Mouse (Mus musculus) embryonic facial prominence, embryonic 14.5 days (tissue): ENCODE data around the gene Rpl29. TPM values are rescaled to one million over a fixed set of nuclear protein-coding genes. Genes with fewer than 3 reads are reported as not detected.

Source experiments
- ATAC-seq: fragments of 200-750 bp; cut with Nextera tagmentation; 2 replicates; pipeline ENCODE4 v1.8.0; 2017; ENCODE audit warnings: low read depth, moderate number of reproducible peaks, moderate TSS enrichment
- DNase-seq: peaks from one replicate; pipeline ENCODE4 v3.0.0-alpha.2; 2015; ENCODE audit warnings: low spot score
- H3K27ac ChIP-seq: fragments of 300-500 bp; sonication (generic); replicated peaks from 2 replicates; pipeline ENCODE4 v1.5.1; 2014; ENCODE audit warnings: low read depth, mild to moderate bottlenecking, low read length, moderate library complexity
- H3K27me3 ChIP-seq: fragments of 300-500 bp; sonication (generic); replicated peaks from 2 replicates; pipeline ENCODE4 v1.6.1; 2014; ENCODE audit warnings: low read length; ENCODE audit not compliant: control insufficient read depth, insufficient read depth
- H3K36me3 ChIP-seq: fragments of 300-500 bp; sonication (generic); 2 replicates; pipeline ENCODE4 v1.6.1; 2014; ENCODE audit warnings: low read length, mixed read lengths; ENCODE audit not compliant: control insufficient read depth, insufficient read depth
- H3K4me1 ChIP-seq: fragments of 300-500 bp; sonication (generic); 2 replicates; pipeline ENCODE4 v1.6.1; 2014; ENCODE audit warnings: antibody characterized with exemption, low read length; ENCODE audit not compliant: control insufficient read depth, insufficient read depth
- H3K4me2 ChIP-seq: fragments of 300-500 bp; sonication (generic); 2 replicates; pipeline ENCODE4 v1.6.1; 2014; ENCODE audit warnings: low read depth, mild to moderate bottlenecking, low read length, moderate library complexity, mixed read lengths
- H3K4me3 ChIP-seq: fragments of 300-500 bp; sonication (generic); 2 replicates; pipeline ENCODE4 v1.5.1; 2014; ENCODE audit warnings: low read depth, mild to moderate bottlenecking, low read length
- H3K9ac ChIP-seq: fragments of 300-500 bp; sonication (generic); 2 replicates; pipeline ENCODE4 v1.6.1; 2014; ENCODE audit warnings: low read depth, mild to moderate bottlenecking, low read length, moderate library complexity, mixed read lengths
- H3K9me3 ChIP-seq: fragments of 300-500 bp; sonication (generic); 2 replicates; pipeline ENCODE4 v1.6.1; 2016; ENCODE audit warnings: low read length; ENCODE audit not compliant: control insufficient read depth
- WGBS: fragments of 180-500 bp; shearing (Covaris S2); extraction: QIAGEN DNeasy Blood & Tissue Kit; methylation state at CpG from one replicate; pipeline ENCODE4 v1.1.7; 2014; 5-methylcytosine and 5-hydroxymethylcytosine counted together
- polyA plus RNA-seq: library from polyadenylated mRNA; unstranded; fragments of >200 nt; fragmentation: Nextera tagmentation; extraction: Ambion mirVana; gene quantifications from 2 replicates; pipeline ENCODE4 v1.2.1, GENCODE M21; 2014

The Rpl29 gene
- polyA plus RNA-seq, 1 experiment from 2014 or later = 1,109 TPM

DNA sequence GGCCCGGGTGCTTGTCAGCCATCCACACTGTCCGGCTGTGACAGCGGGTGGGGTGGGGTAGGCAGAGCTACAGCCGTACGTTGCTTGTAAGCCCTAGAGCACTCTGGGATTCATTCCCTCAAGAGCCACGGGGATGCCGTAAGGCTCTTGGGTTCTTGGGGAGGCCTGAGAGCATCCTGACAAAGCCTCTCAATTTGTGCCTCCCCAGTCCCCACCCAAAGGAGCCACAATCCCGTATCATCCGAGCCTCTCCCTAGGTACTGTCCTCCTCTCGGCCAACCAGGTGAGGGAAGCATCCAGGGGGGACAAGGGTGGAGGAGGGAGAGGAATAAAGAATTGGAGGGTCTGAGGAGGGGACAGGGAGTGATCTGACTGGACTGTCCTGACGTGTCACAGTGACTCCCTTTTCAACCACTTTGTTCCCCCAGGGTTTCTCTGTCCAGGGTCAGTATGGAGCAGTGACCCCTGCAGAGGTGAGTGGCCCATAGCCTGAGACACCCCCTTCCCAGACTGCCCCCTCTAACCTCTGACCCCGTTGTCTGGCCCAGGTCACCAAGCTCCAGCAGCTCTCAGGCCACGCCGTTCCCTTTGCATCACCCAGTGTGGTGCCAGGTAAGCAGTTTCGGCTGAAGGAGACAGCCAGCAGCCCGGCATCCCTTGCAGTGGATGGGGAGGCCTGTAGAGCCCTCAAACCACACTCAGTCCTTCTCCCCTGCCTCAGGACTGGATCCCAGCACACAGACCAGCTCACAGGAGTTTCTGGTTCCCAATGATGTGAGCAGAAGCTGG, 32.6 kb downstream of the Rpl29 start:
- no peak overlapping the region for H3K9ac ChIP-seq
- H3K27me3 ChIP-seq = no peaks in the 10 kb centered on the region
- peaks cover 44% of the 10 kb centered on the region for H3K36me3 ChIP-seq
- ATAC-seq (no peak), DNase-seq (no peak)
- no peak overlapping the region for H3K4me3 ChIP-seq
- H3K4me2 ChIP-seq = no peak overlapping the region
- 83% methylated on average over 16 of the region's 16 CpGs for WGBS
- no peak overlapping the region for H3K27ac ChIP-seq
- H3K9me3 ChIP-seq = no peaks in the 10 kb centered on the region
- H3K4me1 ChIP-seq = peaks cover 20% of the 10 kb centered on the region

DNA sequence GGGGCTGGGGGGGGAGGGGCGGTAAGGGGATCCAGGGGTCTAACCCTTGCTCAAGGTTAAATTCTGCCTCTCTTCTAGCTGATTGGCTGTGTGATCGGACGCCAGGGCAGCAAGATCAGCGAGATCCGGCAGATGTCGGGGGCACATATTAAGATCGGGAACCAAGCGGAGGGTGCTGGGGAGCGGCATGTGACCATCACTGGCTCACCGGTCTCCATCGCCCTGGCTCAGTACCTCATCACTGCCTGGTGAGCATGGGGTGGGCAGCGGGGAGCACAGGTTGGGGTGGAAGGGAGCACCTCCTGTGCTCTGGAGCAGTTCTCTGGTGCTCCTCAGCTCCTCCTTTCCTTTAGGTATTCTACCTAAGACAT, 33.2 kb downstream of the Rpl29 start:
- Histone ChIP-seq H3K4me3 (no peak overlapping the region), H3K4me2 (no peak overlapping the region), H3K4me1 (peaks cover 14% of the 10 kb centered on the region), H3K9me3 (no peaks in the 10 kb centered on the region), H3K27me3 (no peaks in the 10 kb centered on the region), H3K27ac (no peak overlapping the region), H3K9ac (no peak overlapping the region), H3K36me3 (peaks cover 44% of the 10 kb centered on the region)
- DNase-seq (no peak), ATAC-seq (no peak)
- 89% methylated on average over 12 of the region's 12 CpGs for WGBS

DNA sequence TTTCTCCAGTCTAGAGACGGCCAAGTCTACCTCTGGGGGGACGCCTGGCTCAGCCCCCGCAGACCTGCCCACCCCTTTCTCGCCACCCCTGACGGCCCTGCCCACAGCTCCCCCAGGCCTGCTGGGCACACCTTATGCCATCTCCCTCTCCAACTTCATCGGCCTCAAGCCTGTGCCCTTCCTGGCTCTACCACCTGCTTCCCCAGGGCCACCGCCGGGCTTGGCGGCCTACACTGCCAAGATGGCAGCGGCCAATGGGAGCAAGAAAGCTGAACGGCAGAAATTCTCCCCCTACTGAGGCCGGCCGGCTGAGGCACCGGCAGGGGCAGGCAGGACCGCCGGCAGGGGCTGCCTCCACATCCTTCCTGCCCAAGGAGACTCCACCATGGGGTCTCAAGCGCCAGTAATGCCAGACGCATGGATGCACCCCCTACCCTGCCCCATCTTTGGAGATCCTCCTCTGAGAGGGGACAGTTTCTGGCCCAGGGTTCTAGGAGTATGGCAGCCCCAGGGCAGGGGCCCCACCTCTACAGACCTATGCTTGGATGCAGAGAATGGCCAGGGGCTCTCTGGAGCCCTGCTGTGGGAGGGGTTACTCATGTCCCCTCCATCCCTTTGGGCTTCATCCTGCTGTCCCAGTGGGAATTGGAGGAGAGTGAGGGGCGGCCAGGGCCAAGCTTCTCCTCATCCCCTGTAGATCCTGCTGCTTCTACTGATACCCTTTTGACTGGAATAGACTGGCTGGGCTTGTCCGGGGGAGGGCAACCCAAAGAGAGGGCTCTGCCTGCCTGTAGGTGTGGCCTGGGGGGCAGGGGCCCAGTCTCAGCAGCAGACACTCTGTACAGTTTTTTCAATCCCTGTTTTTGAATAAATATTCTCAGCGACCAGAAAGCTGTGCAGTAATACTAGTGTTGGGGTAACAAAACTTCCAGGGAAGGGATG, 34.1 kb downstream of the Rpl29 start:
- H3K4me3 ChIP-seq = no peak overlapping the region
- peaks cover 44% of the 10 kb centered on the region for H3K36me3 ChIP-seq
- no peaks in the 10 kb centered on the region for H3K27me3 ChIP-seq
- WGBS = 84% methylated on average over 21 of the region's 21 CpGs
- H3K27ac ChIP-seq = no peak overlapping the region
- H3K9me3 ChIP-seq = no peaks in the 10 kb centered on the region
- ATAC-seq = no peak
- H3K9ac ChIP-seq = no peak overlapping the region
- no peak for DNase-seq
- peaks cover 4% of the 10 kb centered on the region for H3K4me1 ChIP-seq
- no peak overlapping the region for H3K4me2 ChIP-seq

DNA sequence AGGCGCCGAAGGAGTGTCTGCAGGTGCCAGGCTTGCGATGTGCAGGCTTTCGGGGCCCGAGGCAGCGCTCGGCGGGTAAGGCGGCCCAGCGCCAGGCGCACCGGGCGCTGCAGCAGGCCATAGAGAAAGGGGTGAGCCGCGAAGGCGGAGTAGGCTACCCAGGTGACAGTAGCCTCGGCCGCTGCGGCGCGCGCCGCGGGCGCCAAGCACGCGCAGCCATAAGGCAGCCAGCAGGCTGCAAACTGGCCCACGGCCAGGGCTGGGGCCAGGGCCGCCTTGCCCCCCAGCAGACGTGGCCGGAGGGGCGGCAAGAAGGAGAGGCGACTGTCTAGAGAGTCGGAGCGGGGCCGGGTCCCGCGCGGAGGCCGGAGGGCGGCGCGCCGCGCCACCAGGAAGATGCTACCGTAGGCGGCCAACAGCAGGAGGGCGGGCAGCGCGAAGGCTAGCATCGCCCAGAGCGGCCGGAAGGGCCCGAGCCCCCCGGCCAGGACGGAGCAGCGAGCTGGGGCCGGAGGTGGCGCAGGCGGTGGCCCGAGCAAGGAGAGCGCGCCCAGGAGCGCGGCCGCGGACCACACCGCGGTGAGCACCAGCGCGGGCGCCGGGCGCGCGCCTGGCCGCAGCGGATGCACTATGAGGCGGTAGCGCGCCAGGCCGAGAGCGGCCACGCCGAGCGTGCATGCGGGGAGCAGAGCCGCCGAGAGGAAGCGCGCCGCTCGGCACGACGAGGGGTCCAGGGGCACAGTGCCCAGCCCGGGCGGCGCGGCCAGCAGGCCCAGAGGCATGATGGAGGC, 35.7 kb downstream of the Rpl29 start:
- peak overlapping the region; percentile 76 for H3K9ac ChIP-seq
- no peak overlapping the region; the same call in none of the 2 replicates for H3K27ac ChIP-seq
- no peaks in the 10 kb centered on the region for H3K9me3 ChIP-seq
- H3K4me3 ChIP-seq = peak overlapping the region; percentile 59
- peak overlapping the region; percentile 98 for H3K4me2 ChIP-seq
- WGBS = 3% methylated on average over 41 of the region's 99 CpGs
- H3K27me3 ChIP-seq = no peaks in the 10 kb centered on the region
- H3K36me3 ChIP-seq = peaks cover 42% of the 10 kb centered on the region
- DNase-seq (peak; percentile 79), ATAC-seq (peak; percentile 75)
- peaks cover 4% of the 10 kb centered on the region for H3K4me1 ChIP-seq

DNA sequence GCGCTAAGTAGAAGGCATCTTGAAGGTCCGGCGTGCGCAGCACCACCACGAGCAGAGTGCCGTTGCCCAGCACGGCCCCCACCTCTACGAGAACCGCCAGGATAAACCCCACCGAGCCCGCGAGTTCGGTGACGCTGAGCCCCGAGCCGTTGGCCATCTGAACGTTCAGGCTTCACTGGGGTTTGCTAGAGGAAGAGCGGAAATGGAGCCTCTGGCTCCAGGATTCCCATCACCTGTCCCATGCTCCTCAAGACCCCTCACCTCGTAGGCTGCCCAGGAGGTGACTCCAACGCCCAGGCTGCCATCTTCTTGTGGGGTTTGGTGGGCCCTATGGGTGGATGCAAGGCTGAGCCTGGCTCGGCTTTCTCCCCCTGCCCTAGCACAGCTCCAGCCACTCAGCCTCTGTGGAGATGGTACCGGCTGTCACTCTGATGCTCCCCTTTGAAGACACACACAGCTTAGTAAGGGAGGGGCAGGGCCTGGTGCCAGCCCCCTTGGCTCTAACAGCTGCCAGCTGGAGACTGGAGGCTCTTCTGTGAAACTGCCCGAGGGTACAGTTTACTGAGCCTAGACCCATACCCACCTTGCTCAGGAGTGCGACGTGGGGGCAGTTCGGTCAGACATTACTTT, 36.4 kb downstream of the Rpl29 start, which contains the start of gene Gpr62:
TSS of gene Gpr62 (minus strand) at position 368 of the 630 bp plus-strand sequence.
- H3K27ac ChIP-seq = no peak within 1 kb of the TSS; the same call in none of the 2 replicates
- peak; percentile 7; the same call in 1 of the 2 replicates for ATAC-seq
- no peaks in the 10 kb centered on the region for H3K27me3 ChIP-seq
- H3K36me3 ChIP-seq = peaks cover 35% of the 10 kb centered on the region
- 31% methylated on average over 25 of the region's 26 CpGs for WGBS
- no peaks in the 10 kb centered on the region for H3K9me3 ChIP-seq
- peaks cover 4% of the 10 kb centered on the region for H3K4me1 ChIP-seq
- peak within 1 kb of the TSS; percentile 76 for H3K9ac ChIP-seq
- H3K4me2 ChIP-seq = peak within 1 kb of the TSS; percentile 98
- DNase-seq = no peak
- peak within 1 kb of the TSS; percentile 59 for H3K4me3 ChIP-seq

DNA sequence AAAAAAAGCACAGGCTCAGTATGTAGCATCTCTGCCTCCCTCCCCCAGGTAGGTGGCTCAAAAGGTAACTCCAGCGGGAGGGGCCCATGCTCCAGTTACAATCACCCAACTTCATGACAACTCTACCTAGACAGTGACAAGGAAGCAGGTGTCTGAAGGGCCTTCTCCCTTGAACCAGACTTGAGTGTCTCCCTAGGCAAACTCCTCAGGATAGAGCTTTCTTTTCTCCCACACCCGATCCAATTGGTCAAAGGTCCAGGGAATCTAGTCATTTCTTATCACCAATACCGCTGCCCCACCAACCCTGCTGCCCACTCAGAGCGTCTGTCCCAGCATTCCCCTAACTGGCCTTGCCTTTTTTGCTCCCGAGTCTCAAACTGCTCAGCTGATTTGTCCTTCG, 37.5 kb downstream of the Rpl29 start:
- WGBS = 89% methylated on average over 6 of the region's 6 CpGs
- no peaks in the 10 kb centered on the region for H3K27me3 ChIP-seq
- ATAC-seq (no peak), DNase-seq (no peak)
- H3K27ac ChIP-seq = no peak overlapping the region
- peaks cover 4% of the 10 kb centered on the region for H3K4me1 ChIP-seq
- peaks cover 25% of the 10 kb centered on the region for H3K36me3 ChIP-seq
- no peak overlapping the region for H3K4me2 ChIP-seq
- H3K4me3 ChIP-seq = no peak overlapping the region
- no peaks in the 10 kb centered on the region for H3K9me3 ChIP-seq
- H3K9ac ChIP-seq = no peak overlapping the region

DNA sequence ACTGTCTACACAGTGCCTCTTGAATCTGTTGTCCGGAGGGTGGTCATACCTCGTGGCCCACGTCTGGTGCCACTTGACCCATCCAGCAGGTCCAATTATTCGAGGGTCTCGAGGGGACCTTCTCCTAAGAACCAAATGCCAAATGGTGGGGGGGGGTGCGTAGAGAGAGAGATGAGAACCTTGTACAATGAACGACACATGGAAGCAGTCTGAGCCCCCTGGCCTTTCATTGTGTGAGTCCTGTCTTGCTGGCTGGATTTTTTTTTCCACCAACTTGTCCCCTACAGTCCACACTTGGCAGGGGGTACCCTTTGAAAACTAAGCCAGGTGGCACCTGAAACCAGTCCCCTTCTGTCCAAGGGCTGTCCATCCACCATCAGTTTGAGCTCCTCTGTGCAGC, 38.5 kb downstream of the Rpl29 start:
- Histone ChIP-seq H3K9me3 (no peaks in the 10 kb centered on the region), H3K27me3 (no peaks in the 10 kb centered on the region), H3K27ac (no peak overlapping the region), H3K36me3 (peaks cover 15% of the 10 kb centered on the region), H3K4me3 (no peak overlapping the region), H3K4me1 (peaks cover 9% of the 10 kb centered on the region), H3K9ac (no peak overlapping the region), H3K4me2 (no peak overlapping the region)
- no peak for DNase-seq
- ATAC-seq = no peak
- WGBS = 81% methylated on average over 7 of the region's 7 CpGs

DNA sequence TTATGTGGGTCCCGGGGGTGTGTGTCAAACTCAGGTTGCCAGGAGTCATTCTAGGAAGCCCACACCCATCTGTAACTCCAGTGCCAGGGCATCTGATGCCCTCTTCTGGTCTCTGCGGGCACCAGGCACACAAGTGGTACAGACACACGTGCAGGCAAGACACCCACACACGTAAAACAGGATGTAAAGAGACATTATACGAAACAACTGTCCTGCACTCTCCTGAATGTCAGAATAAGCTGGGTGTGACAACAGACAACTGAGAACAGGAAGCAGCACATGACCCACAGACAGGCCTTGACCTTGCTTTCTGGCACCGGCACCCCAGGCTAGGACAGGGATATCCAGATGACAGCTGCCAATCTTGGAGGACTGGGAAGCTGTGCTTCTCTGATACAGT, 40.1 kb downstream of the Rpl29 start:
- 59% methylated on average over 6 of the region's 6 CpGs for WGBS
- Histone ChIP-seq H3K9me3 (no peaks in the 10 kb centered on the region), H3K4me2 (no peak overlapping the region), H3K9ac (no peak overlapping the region), H3K27me3 (no peaks in the 10 kb centered on the region), H3K4me3 (no peak overlapping the region), H3K27ac (no peak overlapping the region), H3K4me1 (peaks cover 9% of the 10 kb centered on the region), H3K36me3 (no peaks in the 10 kb centered on the region)
- no peak for DNase-seq
- ATAC-seq = no peak
